8 mouse cellular contexts compared by ENCODE assay signal in the genomic region with DNA sequence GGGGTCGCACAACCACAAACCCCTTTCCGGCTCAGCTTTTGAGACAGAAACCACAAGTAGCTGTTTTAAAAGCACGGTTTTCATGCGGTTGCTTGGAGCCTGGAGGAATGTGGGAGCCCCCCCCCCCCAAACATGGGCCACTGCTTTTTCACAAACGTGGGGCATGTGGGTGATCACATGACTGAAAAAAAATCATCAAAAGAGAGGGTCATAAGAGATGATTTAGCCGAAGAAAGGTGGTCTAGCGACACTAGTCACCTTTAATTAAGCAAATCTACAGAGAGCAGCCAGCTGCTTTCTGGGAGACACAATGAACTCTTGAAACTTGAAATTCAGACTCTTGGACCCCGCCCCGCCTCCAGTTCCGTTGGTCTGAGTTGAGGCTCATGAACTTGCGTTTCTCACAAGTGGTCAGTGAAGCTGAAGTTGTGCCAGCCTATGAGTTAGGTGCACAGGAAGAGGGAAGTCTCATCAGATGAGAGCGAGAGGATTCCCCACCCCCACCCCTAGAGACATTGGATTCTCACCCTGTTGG. TPM values are rescaled to one million over a fixed set of nuclear protein-coding genes. Genes with fewer than 3 reads are reported as not detected.
A peak's percentile ranks its signal among the peaks of the same experiment; 100 is the strongest.
DNase-seq lines count a peak whose midpoint lies in the region; ATAC-seq lines count a peak whose summit lies in the region.

No protein-coding gene starts in this region.

- no peaks in the 10 kb centered on the region for H3K36me3 ChIP-seq in embryonic facial prominence, embryonic 10.5 days (replicated peaks)
- no peaks in the 10 kb centered on the region for H3K36me3 ChIP-seq in intestine, embryonic 16.5 days (ENCODE audit: control insufficient read depth, insufficient read depth, low read length)
- H3K36me3 ChIP-seq in lung, embryonic 15.5 days: no peaks in the 10 kb centered on the region
- H3K36me3 ChIP-seq in splenic B cell, adult 2 months (ENCODE audit: control insufficient read depth, insufficient read depth, low read length, poor library complexity, severe bottlenecking): no peaks in the 10 kb centered on the region

- H3K27me3 ChIP-seq in embryonic facial prominence, embryonic 10.5 days (replicated peaks; ENCODE audit: low read depth, poor library complexity, severe bottlenecking): peaks cover 6% of the 10 kb centered on the region; the same call in 1 of the 2 replicates
- H3K27me3 ChIP-seq in intestine, embryonic 16.5 days (replicated peaks; ENCODE audit: control insufficient read depth, insufficient read depth, low read length): no peaks in the 10 kb centered on the region
- H3K27me3 ChIP-seq in lung, embryonic 15.5 days: no peaks in the 10 kb centered on the region; the same call in 1 of the 2 replicates
- H3K27me3 ChIP-seq in splenic B cell, adult 2 months (ENCODE audit: control insufficient read depth, insufficient read depth, low read length, poor library complexity, severe bottlenecking): no peaks in the 10 kb centered on the region

- no peak for ATAC-seq in intestine, embryonic 16.5 days
- no peak for ATAC-seq in lung, embryonic 15.5 days (ENCODE audit: borderline replicate concordance, extremely low read depth, low FRiP score, low TSS enrichment)

- WGBS in embryonic facial prominence, embryonic 10.5 days: 17% methylated on average over 12 of the region's 12 CpGs
- 28% methylated on average over 12 of the region's 12 CpGs for WGBS in intestine, embryonic 16.5 days
- WGBS in lung, embryonic 15.5 days: 17% methylated on average over 12 of the region's 12 CpGs

- H3K4me1 ChIP-seq in embryonic facial prominence, embryonic 10.5 days: peaks cover 46% of the 10 kb centered on the region
- peaks cover 6% of the 10 kb centered on the region; the same call in 1 of the 2 replicates for H3K4me1 ChIP-seq in intestine, embryonic 16.5 days (ENCODE audit: control insufficient read depth, insufficient read depth, low read length)
- H3K4me1 ChIP-seq in lung, embryonic 15.5 days: peaks cover 23% of the 10 kb centered on the region

- H3K4me3 ChIP-seq in embryonic facial prominence, embryonic 10.5 days: peak overlapping the region; percentile 86
- peak overlapping the region; percentile 95 for H3K4me3 ChIP-seq in intestine, embryonic 16.5 days (ENCODE audit: low read length)
- peak overlapping the region; percentile 74 for H3K4me3 ChIP-seq in lung, embryonic 15.5 days

- peak overlapping the region; percentile 94 for H3K27ac ChIP-seq in embryonic facial prominence, embryonic 10.5 days (replicated peaks)
- no peak overlapping the region; the same call in 1 of the 2 replicates for H3K27ac ChIP-seq in intestine, embryonic 16.5 days (ENCODE audit: low read length)
- H3K27ac ChIP-seq in lung, embryonic 15.5 days: no peak overlapping the region

- H3K9ac ChIP-seq in intestine, embryonic 16.5 days (ENCODE audit: low read depth, low read length): peak overlapping the region; percentile 94
- peak overlapping the region; percentile 71 for H3K9ac ChIP-seq in lung, embryonic 15.5 days

- H3K4me2 ChIP-seq in intestine, embryonic 16.5 days (ENCODE audit: low read depth, low read length): peak overlapping the region; percentile 93
- H3K4me2 ChIP-seq in lung, embryonic 15.5 days: peak overlapping the region; percentile 97

- peak; percentile 29 for DNase-seq in embryo, embryonic 10 days (ENCODE audit: low spot score)
- no peak for DNase-seq in embryo, embryonic 11 days
- DNase-seq in embryonic facial prominence, embryonic 10.5 days (ENCODE audit: low spot score): no peak
- peak; percentile 24 for DNase-seq in splenic B cell, adult 2 months (ENCODE audit: low read depth, low spot score)
- DNase-seq in cerebellum, adult 11-12 months: no peak
- no peak for DNase-seq in left cerebral cortex, adult 9 months (ENCODE audit: low spot score in 2 of 2)

- no peaks in the 10 kb centered on the region for H3K9me3 ChIP-seq in embryonic facial prominence, embryonic 10.5 days
- H3K9me3 ChIP-seq in intestine, embryonic 16.5 days (ENCODE audit: control insufficient read depth, low read length): no peaks in the 10 kb centered on the region
- no peaks in the 10 kb centered on the region for H3K9me3 ChIP-seq in lung, embryonic 15.5 days

RNA-seq across cellular contexts. Expression of a gene that starts 1.0 kb away (rescaled TPM):
- polyA plus RNA-seq in embryonic facial prominence, embryonic 10.5 days (2016; fragmentation: Nextera tagmentation; extraction: Ambion mirVana): 11.0 and 11.1 TPM in 2 replicates
- polyA plus RNA-seq in intestine, embryonic 16.5 days (2015; fragmentation: Nextera tagmentation; extraction: Ambion mirVana): 29.4 and 32.5 TPM in 2 replicates
- 6.2 and 6.8 TPM in 2 replicates for polyA plus RNA-seq in lung, embryonic 15.5 days (2015; fragmentation: Nextera tagmentation; extraction: Ambion mirVana)

Comparison
In these comparisons a context has a peak if more than half of its experiments do, and no peak if none do; other contexts are left out.
1. DNase-seq: peak in embryo, embryonic 10 days (single experiment) and splenic B cell, adult 2 months (single experiment); none in embryo, embryonic 11 days (single experiment), embryonic facial prominence, embryonic 10.5 days (single experiment), cerebellum, adult 11-12 months (single experiment) and left cerebral cortex, adult 9 months (0 of 2).
2. Peak in every context shown above with its lines, with median percentiles within 50 percentile points of each other: H3K4me3 ChIP-seq.